Mouse (Mus musculus) neural tube, embryonic 15.5 days (tissue): ENCODE data around the gene Crkl. TPM values are rescaled to one million over a fixed set of nuclear protein-coding genes. Genes with fewer than 3 reads are reported as not detected.

ENCODE experiments used
- ATAC-seq: fragments of 200-750 bp; cut with Nextera tagmentation; 2 replicates; pipeline ENCODE4 v1.8.0; 2017; ENCODE audit warnings: mild to moderate bottlenecking, moderate TSS enrichment, moderate library complexity; ENCODE audit not compliant: low FRiP score
- H3K27ac ChIP-seq: fragments of 300-500 bp; sonication (generic); replicated peaks from 2 replicates; pipeline ENCODE4 v1.5.1; 2015; ENCODE audit warnings: mild to moderate bottlenecking, inconsistent platforms
- H3K27me3 ChIP-seq: fragments of 300-500 bp; sonication (generic); replicated peaks from 2 replicates; pipeline ENCODE4 v1.6.1; 2015; ENCODE audit warnings: inconsistent platforms
- H3K36me3 ChIP-seq: fragments of 300-500 bp; sonication (generic); 2 replicates; pipeline ENCODE4 v1.6.1; 2015; ENCODE audit warnings: inconsistent platforms
- H3K4me1 ChIP-seq: fragments of 300-500 bp; sonication (generic); 2 replicates; pipeline ENCODE4 v1.6.1; 2015; ENCODE audit warnings: inconsistent platforms
- H3K4me2 ChIP-seq: fragments of 300-500 bp; sonication (generic); 2 replicates; pipeline ENCODE4 v1.6.1; 2015; ENCODE audit warnings: inconsistent platforms, mild to moderate bottlenecking, moderate library complexity
- H3K4me3 ChIP-seq: fragments of 300-500 bp; sonication (generic); replicated peaks from 2 replicates; pipeline ENCODE4 v1.5.1; 2015; ENCODE audit warnings: mild to moderate bottlenecking, inconsistent platforms
- H3K9ac ChIP-seq: fragments of 300-500 bp; sonication (generic); replicated peaks from 2 replicates; pipeline ENCODE4 v1.6.1; 2015; ENCODE audit warnings: mild to moderate bottlenecking, inconsistent platforms
- H3K9me3 ChIP-seq: fragments of 300-500 bp; sonication (generic); replicated peaks from 2 replicates; pipeline ENCODE4 v1.6.1; 2016; ENCODE audit warnings: inconsistent platforms
- WGBS: fragments of 180-500 bp; shearing (Covaris S2); methylation state at CpG from one replicate; pipeline ENCODE4 v1.1.7; 2015; ENCODE audit warnings: mixed read lengths; 5-methylcytosine and 5-hydroxymethylcytosine counted together
- polyA plus RNA-seq: library from polyadenylated mRNA; unstranded; fragments of >200 nt; fragmentation: Nextera tagmentation; extraction: Ambion mirVana; gene quantifications from 2 replicates; pipeline ENCODE4 v1.2.1, GENCODE M21; 2015

Gene Crkl
- polyA plus RNA-seq, 1 experiment from 2014 or later = 77.4 TPM

- peaks cover 34% of the 10 kb centered on the region for H3K36me3 ChIP-seq
- H3K27me3 ChIP-seq = no peaks in the 10 kb centered on the region
- H3K4me3 ChIP-seq = peak within 1 kb of the TSS; percentile 65
- under 1% methylated on average over 67 of the region's 67 CpGs for WGBS
- peak within 1 kb of the TSS; percentile 73 for H3K9ac ChIP-seq
- H3K4me1 ChIP-seq = peaks cover 29% of the 10 kb centered on the region
- peak within 1 kb of the TSS; percentile 99 for H3K27ac ChIP-seq
- H3K4me2 ChIP-seq = peak within 1 kb of the TSS; percentile 95
- no peaks in the 10 kb centered on the region for H3K9me3 ChIP-seq
- ATAC-seq = peak; percentile 97
These were observed 79.0 kb downstream of the Crkl start, which contains the start of gene Thap7 for GRCm38 (mm10) chr16:17530640-17531288. TSS of gene Thap7 (minus strand) at chr16:17531136.

DNA sequence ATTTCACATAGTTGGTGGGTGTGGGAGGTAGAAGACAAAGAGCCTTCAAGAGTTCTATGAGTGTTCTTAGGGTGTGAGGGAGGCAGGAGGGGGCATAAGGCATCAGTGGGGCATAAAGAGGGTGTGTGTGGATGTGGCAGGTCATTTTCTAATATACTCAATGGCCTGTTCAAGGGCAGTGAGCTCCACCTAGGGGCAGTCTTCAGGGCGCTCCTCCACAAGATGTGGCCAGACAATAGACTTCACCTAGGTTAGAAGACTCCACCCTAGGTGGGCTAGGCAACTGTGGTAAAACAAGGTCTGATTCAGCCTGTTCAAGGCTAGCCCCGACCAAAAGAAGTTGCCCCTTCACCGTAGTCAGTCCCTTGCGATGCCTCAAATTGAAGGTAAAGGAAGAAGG lies 80.5 kb downstream of the Crkl start:
- no peak for ATAC-seq
- peak overlapping the region; percentile 95; the same call in 1 of the 2 replicates for H3K4me2 ChIP-seq

GRCm38 (mm10) chr16:17532676-17533329 lies 81.0 kb downstream of the Crkl start:
- Histone ChIP-seq H3K4me1 (peaks cover 29% of the 10 kb centered on the region), H3K36me3 (peaks cover 14% of the 10 kb centered on the region), H3K4me2 (no peak overlapping the region), H3K27ac (no peak overlapping the region), H3K27me3 (no peaks in the 10 kb centered on the region; the same call in 1 of the 2 replicates), H3K9me3 (no peaks in the 10 kb centered on the region), H3K4me3 (no peak overlapping the region), H3K9ac (no peak overlapping the region)
- WGBS = 69% methylated on average over 14 of the region's 14 CpGs
- no peak for ATAC-seq

More for the DNA sequence above, 80.5 kb downstream of the Crkl start:
- H3K27me3 ChIP-seq = no peaks in the 10 kb centered on the region; the same call in 1 of the 2 replicates
- H3K4me1 ChIP-seq = peaks cover 29% of the 10 kb centered on the region
- H3K4me3 ChIP-seq = no peak overlapping the region
- no peak overlapping the region for H3K9ac ChIP-seq
- H3K36me3 ChIP-seq = peaks cover 19% of the 10 kb centered on the region
- H3K27ac ChIP-seq = no peak overlapping the region
- no peaks in the 10 kb centered on the region for H3K9me3 ChIP-seq
- 67% methylated on average over 4 of the region's 4 CpGs for WGBS

DNA sequence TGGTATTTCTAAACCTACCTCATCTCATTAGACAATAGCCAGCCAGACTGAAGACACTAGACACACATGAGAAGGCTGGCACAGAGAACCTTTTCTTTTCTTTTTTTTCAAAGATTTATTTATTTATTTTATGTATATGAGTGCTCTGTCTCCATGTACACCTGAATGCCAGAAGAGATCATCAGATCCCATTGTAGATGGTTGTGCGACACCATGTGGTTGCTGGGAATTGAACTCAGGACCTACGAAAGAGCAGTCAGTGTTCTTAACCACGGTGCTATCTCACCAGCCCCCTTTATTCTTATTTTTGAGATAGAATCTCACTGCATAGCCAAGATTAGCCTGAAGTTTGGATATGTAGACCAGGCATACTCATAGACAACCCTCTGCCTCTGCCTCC lies 84.8 kb downstream of the Crkl start:
- ATAC-seq = no peak
- H3K36me3 ChIP-seq = no peaks in the 10 kb centered on the region
- no peak overlapping the region for H3K9ac ChIP-seq
- WGBS = 96% methylated on average over 3 of the region's 3 CpGs
- peaks cover 9% of the 10 kb centered on the region for H3K4me1 ChIP-seq
- H3K9me3 ChIP-seq = no peaks in the 10 kb centered on the region
- no peak overlapping the region for H3K4me2 ChIP-seq
- no peak overlapping the region for H3K4me3 ChIP-seq
- no peaks in the 10 kb centered on the region; the same call in 1 of the 2 replicates for H3K27me3 ChIP-seq
- H3K27ac ChIP-seq = no peak overlapping the region

Other genes starting within 250 kb of the Crkl start
- gene Ube2l3, start 249.3 kb upstream of the Crkl start, polyA plus RNA-seq = 288 and 306 TPM in 2 replicates
- 1.9 and 2.1 TPM in 2 replicates for gene Rimbp3, start 243.4 kb upstream of the Crkl start, polyA plus RNA-seq
- gene Hic2, start 218.4 kb upstream of the Crkl start, polyA plus RNA-seq = 6.7 and 7.4 TPM in 2 replicates
- gene Tmem191c, start 175.9 kb upstream of the Crkl start, polyA plus RNA-seq = 87.0 and 112 TPM in 2 replicates
- gene Serpind1, start 120.6 kb upstream of the Crkl start, polyA plus RNA-seq = 1.0 and 1.9 TPM in 2 replicates
- gene Snap29, start 46.0 kb upstream of the Crkl start, polyA plus RNA-seq = 23.3 and 24.0 TPM in 2 replicates
- gene Pi4ka, start 45.7 kb upstream of the Crkl start, polyA plus RNA-seq = 54.6 and 59.7 TPM in 2 replicates
- gene Aifm3, start 37.6 kb downstream of the Crkl start, polyA plus RNA-seq = 3.4 and 4.8 TPM in 2 replicates
- 118 and 129 TPM in 2 replicates for gene Lztr1, start 56.7 kb downstream of the Crkl start, polyA plus RNA-seq
- 58.1 and 60.8 TPM in 2 replicates for gene Thap7, start 79.1 kb downstream of the Crkl start, polyA plus RNA-seq
- gene Lrrc74b, start 109.3 kb downstream of the Crkl start, polyA plus RNA-seq = 0.98 and 1.3 TPM in 2 replicates
- gene P2rx6, start 109.9 kb downstream of the Crkl start, polyA plus RNA-seq = 2.6 and 2.8 TPM in 2 replicates
- gene Slc7a4, start 131.2 kb downstream of the Crkl start, polyA plus RNA-seq = 40.4 and 46.1 TPM in 2 replicates
- 25.8 and 28.8 TPM in 2 replicates for gene Smpd4, start 167.4 kb downstream of the Crkl start, polyA plus RNA-seq
- 13.7 and 14.0 TPM in 2 replicates for gene Ccdc74a, start 194.5 kb downstream of the Crkl start, polyA plus RNA-seq